Mouse (Mus musculus): ENCODE measurements at regions not wholly inside any gene's neighbourhood (a gene's known extent, or its start where the extent isn't known, plus 50 kb on each side); places are given as distances from the start of the nearest gene placed in this dataset.

GRCm38 (mm10) chr9:74342176-74342575 lies 232.0 kb downstream of the Wdr72 start:
- no peak for DNase-seq (ENCODE audit: low spot score)

GRCm38 (mm10) chr9:74345027-74345426 lies 234.9 kb downstream of the Wdr72 start:
- no peak for DNase-seq (ENCODE audit: low spot score)

- DNase-seq (ENCODE audit: low spot score): peak; percentile 61
Observed at GRCm38 (mm10) chr9:74348776-74349175, 238.6 kb downstream of the Wdr72 start.

- DNase-seq (ENCODE audit: low spot score): no peak
Observed at GRCm38 (mm10) chr9:74365930-74366438, 255.8 kb downstream of the Wdr72 start.

- DNase-seq (ENCODE audit: low spot score): no peak
Observed at GRCm38 (mm10) chr9:74376191-74376590, 266.0 kb downstream of the Wdr72 start.

- no peak for DNase-seq (ENCODE audit: low spot score)
Observed at GRCm38 (mm10) chr9:74377204-74377603, 267.0 kb downstream of the Wdr72 start.

GRCm38 (mm10) chr9:74384206-74384896 lies 274.2 kb downstream of the Wdr72 start:
- DNase-seq (ENCODE audit: low spot score): no peak

- no peak for DNase-seq (ENCODE audit: low spot score)
Observed at GRCm38 (mm10) chr9:74425594-74425993, 315.4 kb downstream of the Wdr72 start.

GRCm38 (mm10) chr9:74449981-74450380 lies 339.8 kb downstream of the Wdr72 start:
- DNase-seq (ENCODE audit: low spot score): no peak

- DNase-seq (ENCODE audit: low spot score): no peak
Observed at GRCm38 (mm10) chr9:74461084-74461483, 350.9 kb downstream of the Wdr72 start.

GRCm38 (mm10) chr9:74476830-74477229 lies 366.7 kb downstream of the Wdr72 start:
- DNase-seq (ENCODE audit: low spot score): no peak

- no peak for DNase-seq (ENCODE audit: low spot score)
Observed at GRCm38 (mm10) chr9:74479273-74479672, 369.1 kb downstream of the Wdr72 start.

GRCm38 (mm10) chr9:74513887-74514286 lies 347.8 kb upstream of the Onecut1 start:
- DNase-seq (ENCODE audit: low spot score): no peak

- no peak for DNase-seq (ENCODE audit: low spot score)
Observed at GRCm38 (mm10) chr9:74528550-74528949, 333.2 kb upstream of the Onecut1 start.

- peak; percentile 87 for DNase-seq (ENCODE audit: low spot score)
Observed at GRCm38 (mm10) chr9:74530317-74530716, 331.4 kb upstream of the Onecut1 start.

GRCm38 (mm10) chr9:74530748-74531147 lies 331.0 kb upstream of the Onecut1 start:
- DNase-seq (ENCODE audit: low spot score): no peak

GRCm38 (mm10) chr9:74531986-74532385 lies 329.7 kb upstream of the Onecut1 start:
- DNase-seq (ENCODE audit: low spot score): peak; percentile 31

GRCm38 (mm10) chr9:74534976-74535375 lies 326.7 kb upstream of the Onecut1 start:
- DNase-seq (ENCODE audit: low spot score): peak; percentile 75

GRCm38 (mm10) chr9:74556116-74556515 lies 305.6 kb upstream of the Onecut1 start:
- no peak for DNase-seq (ENCODE audit: low spot score)

- no peak for DNase-seq (ENCODE audit: low spot score)
Observed at GRCm38 (mm10) chr9:74592757-74593156, 269.0 kb upstream of the Onecut1 start.

- DNase-seq (ENCODE audit: low spot score): no peak
Observed at GRCm38 (mm10) chr9:74593970-74594369, 267.8 kb upstream of the Onecut1 start.

- DNase-seq (ENCODE audit: low spot score): no peak
Observed at GRCm38 (mm10) chr9:74604415-74604814, 257.3 kb upstream of the Onecut1 start.

GRCm38 (mm10) chr9:74621957-74622356 lies 239.8 kb upstream of the Onecut1 start:
- no peak for DNase-seq (ENCODE audit: low spot score)

- no peak for DNase-seq (ENCODE audit: low spot score)
Observed at GRCm38 (mm10) chr9:74645394-74645793, 216.3 kb upstream of the Onecut1 start.

All from embryo, embryonic 10 days (tissue).